ENCODE assay signal across 15 mouse cellular contexts in the genomic region with DNA sequence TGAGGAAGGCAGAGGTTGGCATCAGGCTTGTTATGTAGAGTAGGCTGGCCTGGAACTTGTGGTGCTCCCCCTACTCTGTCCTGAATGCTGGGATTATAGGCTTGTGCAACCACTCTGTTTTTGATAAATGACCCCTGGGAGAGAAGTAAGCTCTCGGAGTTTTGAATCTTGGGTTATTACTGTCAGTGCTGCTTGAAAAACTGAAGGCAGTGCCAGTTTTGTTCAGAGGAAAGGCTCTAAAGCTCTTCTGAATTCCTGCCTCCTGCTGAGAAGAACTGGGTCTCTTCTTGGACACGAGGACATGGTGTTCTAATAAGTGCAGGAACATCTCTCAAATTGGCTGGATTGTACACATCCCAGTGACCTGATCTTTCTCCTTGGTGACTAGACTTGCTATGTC.
"Had no signal": no experiment of that assay in that cellular context is flagged by ENCODE, and none has a peak within 500 bp of the region (broad histone marks: within the 10 kb centered on the region; RNA-seq: fewer than 3 reads in every experiment).

No protein-coding gene starts in this region.

- H3K27ac ChIP-seq: kidney, postnatal 0 days; limb, embryonic 13.5 days; liver, embryonic 12.5 days; midbrain, embryonic 10.5 days; neural tube, embryonic 15.5 days had no signal

- H3K4me3 ChIP-seq: limb, embryonic 13.5 days; liver, embryonic 12.5 days; midbrain, embryonic 10.5 days; myocyte; neural tube, embryonic 15.5 days had no signal

- H3K4me1 ChIP-seq: limb, embryonic 13.5 days; liver, embryonic 12.5 days; midbrain, embryonic 10.5 days; neural tube, embryonic 15.5 days had no signal

- ATAC-seq: liver, embryonic 12.5 days had no signal

- H3K4me2 ChIP-seq: limb, embryonic 13.5 days; liver, embryonic 12.5 days; lung, embryonic 14.5 days; neural tube, embryonic 15.5 days had no signal

- H3K27me3 ChIP-seq: limb, embryonic 13.5 days; liver, embryonic 12.5 days; neural tube, embryonic 15.5 days had no signal

- H3K9me3 ChIP-seq: limb, embryonic 13.5 days; liver, embryonic 12.5 days; midbrain, embryonic 10.5 days; neural tube, embryonic 15.5 days had no signal

- H3K9ac ChIP-seq: limb, embryonic 13.5 days; liver, embryonic 12.5 days; lung, embryonic 14.5 days; neural tube, embryonic 15.5 days had no signal

- DNase-seq: left cerebral cortex, postnatal 4 days; lung, embryonic 14.5 days; lung, postnatal 10 days; lung, postnatal 4 days; midbrain, embryonic 14.5 days; right cerebral cortex, adult 18-20 months; right cerebral cortex, postnatal 25 days; spleen, adult 18-20 months; thymus, postnatal 36 days had no signal

- H3K36me3 ChIP-seq: limb, embryonic 13.5 days; liver, embryonic 12.5 days; midbrain, embryonic 10.5 days; neural tube, embryonic 15.5 days had no signal
